Mouse (Mus musculus) cerebellum, adult 2 months (tissue): ENCODE measurements around the gene Sbf1. TPM values are rescaled to one million over a fixed set of nuclear protein-coding genes. Genes with fewer than 3 reads are reported as not detected.

Source experiments
- DNase-seq, 2 experiments: peaks; one replicate each; pipeline ENCODE4 v3.0.0; 2021
- H3K27ac ChIP-seq: fragments of 200-500 bp; 2 replicates; pipeline ENCODE4 v1.5.1; 2012; ENCODE audit warnings: low read length, control low read depth, inconsistent platforms; ENCODE audit not compliant: insufficient read depth
- H3K27me3 ChIP-seq: fragments of 200-500 bp; 2 replicates; pipeline ENCODE4 v1.6.1; 2012; ENCODE audit warnings: inconsistent platforms, mild to moderate bottlenecking, low read length, moderate library complexity; ENCODE audit not compliant: control insufficient read depth, insufficient read depth
- H3K4me1 ChIP-seq: fragments of 200-500 bp; 2 replicates; pipeline ENCODE4 v1.6.1; 2011; ENCODE audit warnings: low read length; ENCODE audit not compliant: control insufficient read depth, insufficient read depth
- H3K4me3 ChIP-seq: fragments of 200-500 bp; replicated peaks from 2 replicates; pipeline ENCODE3; 2011; ENCODE audit warnings: mild to moderate bottlenecking, low read depth, low read length, control low read depth; ENCODE audit not compliant: insufficient read depth
- CTCF ChIP-seq: fragments of 200-500 bp; IDR thresholded peaks from 2 replicates; pipeline ENCODE4 v1.5.1; 2011; ENCODE audit warnings: low read depth, mild to moderate bottlenecking, control low read depth, low read length, moderate library complexity, borderline replicate concordance; ENCODE audit not compliant: insufficient read depth
- POLR2A ChIP-seq: fragments of 200-500 bp; IDR thresholded peaks from 2 replicates; pipeline ENCODE4 v1.6.1; 2011; ENCODE audit warnings: low read length, control low read depth, borderline replicate concordance; ENCODE audit not compliant: insufficient read depth
- WGBS: fragments of 180-500 bp; shearing (Covaris S2); methylation state at CpG from one replicate; pipeline ENCODE4 v1.1.7; 2018; 5-methylcytosine and 5-hydroxymethylcytosine counted together
- polyA plus RNA-seq: library from polyadenylated mRNA; depleted of rRNA; stranded (reverse); fragments of >200 nt; gene quantifications from 2 replicates; pipeline ENCODE4 v1.2.3, GENCODE M21; 2012

The Sbf1 gene
- polyA plus RNA-seq, 1 experiment = 321 TPM

DNA sequence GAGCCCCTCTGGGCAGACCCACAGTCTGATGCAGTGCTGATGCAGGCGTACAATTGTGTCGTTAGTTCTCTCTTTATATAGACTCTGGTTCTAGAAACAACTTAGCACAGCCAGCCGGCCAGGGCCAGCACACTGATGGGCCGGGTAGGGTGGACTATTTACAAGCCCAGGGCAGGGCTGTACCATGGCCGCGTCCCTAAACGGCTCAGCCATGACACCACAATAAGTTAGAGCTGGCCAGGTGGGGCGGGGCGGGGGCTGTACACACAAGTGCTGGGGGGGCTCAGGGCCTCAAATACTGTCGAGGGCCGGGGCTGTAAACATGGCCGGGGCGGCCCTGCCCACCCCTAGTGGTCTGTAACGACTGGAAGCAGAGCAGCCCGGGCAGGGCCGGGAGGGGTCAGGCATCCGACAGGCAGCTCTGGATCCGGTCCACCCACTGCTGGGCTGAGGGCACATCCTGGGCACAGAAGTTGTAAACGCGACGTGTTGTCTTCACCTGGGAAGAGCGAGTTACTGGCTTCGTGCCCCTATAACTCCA, 26.8 kb downstream of the Sbf1 start:
- Histone ChIP-seq H3K27ac (no peak overlapping the region), H3K4me1 (peaks cover 22% of the 10 kb centered on the region), H3K27me3 (no peaks in the 10 kb centered on the region), H3K4me3 (no peak overlapping the region)
- DNase-seq = peak in 1 of 2 experiments; percentile 43
- no peak for TF ChIP-seq CTCF
- TF ChIP-seq POLR2A = no peak
- WGBS = 74% methylated on average over 23 of the region's 23 CpGs

DNA sequence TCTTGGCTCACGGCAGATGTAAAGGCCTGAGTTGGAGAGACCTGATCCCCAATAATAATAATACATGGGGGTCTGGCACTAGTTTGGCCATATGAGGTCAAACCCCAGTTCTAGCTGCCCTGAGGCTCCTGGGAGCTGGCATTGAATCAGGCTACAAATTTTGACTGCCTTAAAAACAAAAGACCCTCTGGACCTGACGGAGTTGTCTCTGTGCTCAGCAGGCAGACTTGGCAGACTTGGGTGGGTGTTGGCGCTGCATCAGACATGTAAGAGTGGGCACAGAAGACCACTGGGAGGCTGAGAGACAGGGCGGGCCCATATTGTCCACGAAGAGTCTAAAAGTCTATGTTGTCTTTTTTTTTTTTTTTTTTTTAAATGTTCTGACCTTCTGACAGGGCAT, 28.5 kb downstream of the Sbf1 start:
- TF ChIP-seq POLR2A (no peak), CTCF (no peak)
- H3K4me1 ChIP-seq = peaks cover 23% of the 10 kb centered on the region
- H3K27ac ChIP-seq = peak overlapping the region; percentile 79
- DNase-seq = no peak
- WGBS = 37% methylated on average over 5 of the region's 5 CpGs
- H3K4me3 ChIP-seq = no peak overlapping the region
- no peaks in the 10 kb centered on the region for H3K27me3 ChIP-seq

DNA sequence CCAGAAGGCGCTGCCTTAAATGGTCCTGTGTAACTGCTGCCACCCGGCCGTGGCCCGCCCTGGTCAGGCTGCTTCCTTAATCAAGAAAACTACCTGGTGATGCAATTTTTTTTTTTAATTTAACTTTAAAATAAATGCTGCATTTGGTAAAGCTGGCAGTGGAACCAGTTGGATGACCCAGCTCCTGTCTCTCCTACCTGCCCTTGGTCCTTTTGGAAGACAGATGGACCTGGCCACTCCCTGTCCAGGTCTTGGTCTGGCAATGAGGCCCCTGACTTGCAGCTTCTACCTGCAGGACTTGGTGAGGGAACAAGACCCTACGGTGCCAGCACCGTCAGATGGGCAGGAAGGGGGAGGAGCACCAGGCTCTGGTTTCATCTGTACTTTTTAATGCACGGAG, 29.0 kb downstream of the Sbf1 start:
- TF ChIP-seq POLR2A = no peak
- Histone ChIP-seq H3K27me3 (no peaks in the 10 kb centered on the region), H3K4me3 (no peak overlapping the region), H3K4me1 (peaks cover 23% of the 10 kb centered on the region), H3K27ac (peak overlapping the region; percentile 53)
- 13% methylated on average over 7 of the region's 7 CpGs for WGBS
- peak in 1 of 2 experiments; percentile 70 for DNase-seq

DNA sequence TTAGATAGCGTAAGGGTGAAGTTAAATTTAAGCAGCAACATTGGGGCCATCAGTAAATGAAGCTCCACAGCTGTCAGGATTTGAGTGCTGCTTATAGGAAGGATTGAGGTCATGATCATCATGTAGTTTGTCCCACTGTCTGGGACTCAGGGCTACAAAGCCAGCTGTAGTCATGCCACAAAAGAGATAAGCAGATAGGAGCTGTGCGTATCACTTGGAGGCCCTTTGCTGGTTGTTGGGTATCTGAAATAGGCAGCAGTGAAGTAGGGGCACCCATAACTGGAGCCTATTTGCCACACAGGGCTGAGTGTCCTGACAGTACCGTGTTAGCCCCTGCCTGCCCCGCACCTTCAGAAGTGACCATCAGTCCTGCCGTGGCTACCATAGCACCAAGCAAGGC, 29.6 kb downstream of the Sbf1 start:
- Histone ChIP-seq H3K27ac (peak overlapping the region; percentile 53), H3K4me1 (peaks cover 23% of the 10 kb centered on the region), H3K4me3 (no peak overlapping the region), H3K27me3 (no peaks in the 10 kb centered on the region)
- DNase-seq = no peak
- WGBS = 92% methylated on average over 5 of the region's 5 CpGs
- TF ChIP-seq CTCF (no peak), POLR2A (no peak)

DNA sequence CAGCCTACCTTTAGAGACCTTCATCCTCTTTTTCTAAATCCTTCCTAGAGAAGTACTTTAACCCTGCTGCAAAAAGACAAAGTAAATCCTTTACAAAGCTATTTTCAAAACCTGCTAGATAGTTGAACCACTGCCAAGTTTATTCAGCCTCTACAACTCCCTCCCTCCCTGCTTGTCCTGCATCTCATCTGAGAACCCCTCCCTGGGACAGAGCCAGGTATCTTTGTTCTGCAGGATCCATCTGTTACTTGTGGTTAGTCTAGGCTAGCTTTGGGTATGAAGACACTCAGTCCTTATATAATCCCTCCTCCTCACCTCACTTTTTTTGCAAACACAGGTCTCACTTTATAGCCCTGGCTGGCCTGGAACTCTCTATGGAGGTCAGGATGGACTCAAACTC, 30.1 kb downstream of the Sbf1 start:
- peak in 1 of 2 experiments; percentile 67 for DNase-seq

DNA sequence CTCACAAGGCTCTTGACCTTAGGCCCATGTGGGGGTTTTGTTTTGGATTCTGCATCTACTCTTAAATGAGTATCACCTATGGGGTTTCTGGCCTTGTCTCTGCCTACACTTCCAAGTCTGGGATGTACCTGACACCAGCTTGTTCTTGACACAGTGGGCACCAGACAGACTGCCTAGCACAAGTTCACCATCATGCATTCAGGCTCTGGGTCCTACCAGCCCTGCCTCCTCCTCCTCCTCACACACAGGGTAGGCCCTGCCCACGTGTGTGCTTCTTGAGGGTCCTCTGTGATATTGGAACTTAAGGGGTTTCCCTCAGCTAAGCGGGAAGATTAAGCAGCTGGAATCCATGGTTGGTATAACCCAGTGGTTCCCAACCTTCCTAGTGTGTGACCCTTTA, 31.0 kb downstream of the Sbf1 start:
- Histone ChIP-seq H3K27me3 (no peaks in the 10 kb centered on the region), H3K27ac (no peak overlapping the region), H3K4me3 (no peak overlapping the region), H3K4me1 (peaks cover 23% of the 10 kb centered on the region)
- 81% methylated on average over 2 of the region's 2 CpGs for WGBS
- TF ChIP-seq CTCF (no peak), POLR2A (no peak)
- no peak for DNase-seq

More for the DNA sequence above, 30.1 kb downstream of the Sbf1 start:
- TF ChIP-seq POLR2A = no peak
- no peak for TF ChIP-seq CTCF
- no peak overlapping the region for H3K4me3 ChIP-seq
- H3K4me1 ChIP-seq = peaks cover 23% of the 10 kb centered on the region
- no peaks in the 10 kb centered on the region for H3K27me3 ChIP-seq
- peak overlapping the region; percentile 53 for H3K27ac ChIP-seq

DNA sequence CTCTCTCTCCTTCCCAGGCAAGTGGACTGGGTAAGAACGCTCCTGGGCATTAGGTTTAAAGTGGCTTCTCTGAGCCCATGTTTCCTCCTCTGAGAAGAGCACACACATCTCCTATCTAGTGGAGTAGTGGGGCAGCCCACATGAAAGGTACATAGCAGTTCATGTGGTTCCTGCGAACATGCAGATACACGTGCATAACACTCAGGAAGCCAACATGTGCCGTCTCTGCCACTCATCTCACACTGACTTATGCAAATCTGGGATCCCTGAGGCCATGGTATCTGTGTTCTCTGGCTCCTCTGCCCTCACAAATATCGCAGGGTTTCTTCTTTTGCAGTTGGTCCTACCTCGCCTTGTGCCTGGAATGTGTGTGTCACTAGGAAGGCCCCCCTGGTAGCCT, 32.6 kb downstream of the Sbf1 start:
- Histone ChIP-seq H3K27ac (no peak overlapping the region), H3K27me3 (no peaks in the 10 kb centered on the region), H3K4me3 (no peak overlapping the region), H3K4me1 (peaks cover 23% of the 10 kb centered on the region)
- DNase-seq = no peak
- WGBS = 63% methylated on average over 6 of the region's 6 CpGs
- TF ChIP-seq CTCF (no peak), POLR2A (no peak)

DNA sequence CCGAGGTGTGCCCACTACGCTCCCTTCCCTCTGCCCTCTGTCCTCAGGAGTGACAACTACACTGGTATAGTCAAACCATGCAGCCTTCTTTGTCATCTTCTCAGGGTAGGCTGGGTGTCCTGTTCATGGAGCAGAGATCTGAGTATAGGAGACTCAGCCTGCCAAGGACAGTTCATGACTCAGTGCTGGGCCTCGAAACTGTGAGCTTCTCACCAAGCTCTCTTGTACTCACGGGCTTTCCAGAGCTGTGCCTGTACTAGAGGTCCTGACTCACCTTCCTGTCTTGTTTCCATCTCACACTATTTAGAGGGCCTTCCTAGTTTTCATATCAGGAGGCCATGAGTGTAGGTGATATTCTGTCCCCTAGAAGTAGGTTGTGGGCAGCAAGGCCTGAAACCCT, 37.7 kb downstream of the Sbf1 start:
- no peak for DNase-seq
- H3K27ac ChIP-seq = no peak overlapping the region
- H3K27me3 ChIP-seq = no peaks in the 10 kb centered on the region
- H3K4me3 ChIP-seq = no peak overlapping the region
- no peak for TF ChIP-seq POLR2A
- no peak for TF ChIP-seq CTCF
- WGBS = 74% methylated on average over 4 of the region's 4 CpGs
- H3K4me1 ChIP-seq = peaks cover 28% of the 10 kb centered on the region
